Mouse (Mus musculus): Measurements from ENCODE around the gene Ubl3.

GRCm38 (mm10) chr5:148565636-148566035 lies 13.0 kb upstream of the Ubl3 start:
- TF ChIP-seq CTCF (IDR thresholded peaks at IDR 0.05; ENCODE audit: extremely low read depth, insufficient read depth, insufficient read length, insufficient replicate concordance) (no peak), POLR2A (IDR thresholded peaks at IDR 0.05; ENCODE audit: low read depth, low read length) (no peak)
